Mouse (Mus musculus): Measurements from ENCODE around the gene Sephs2. TPM values are rescaled to one million over a fixed set of nuclear protein-coding genes. Genes with fewer than 3 reads are reported as not detected.

Sephs2 gene
- polyA plus RNA-seq, 1 experiment from 2014 or later = 97.3 TPM

DNA sequence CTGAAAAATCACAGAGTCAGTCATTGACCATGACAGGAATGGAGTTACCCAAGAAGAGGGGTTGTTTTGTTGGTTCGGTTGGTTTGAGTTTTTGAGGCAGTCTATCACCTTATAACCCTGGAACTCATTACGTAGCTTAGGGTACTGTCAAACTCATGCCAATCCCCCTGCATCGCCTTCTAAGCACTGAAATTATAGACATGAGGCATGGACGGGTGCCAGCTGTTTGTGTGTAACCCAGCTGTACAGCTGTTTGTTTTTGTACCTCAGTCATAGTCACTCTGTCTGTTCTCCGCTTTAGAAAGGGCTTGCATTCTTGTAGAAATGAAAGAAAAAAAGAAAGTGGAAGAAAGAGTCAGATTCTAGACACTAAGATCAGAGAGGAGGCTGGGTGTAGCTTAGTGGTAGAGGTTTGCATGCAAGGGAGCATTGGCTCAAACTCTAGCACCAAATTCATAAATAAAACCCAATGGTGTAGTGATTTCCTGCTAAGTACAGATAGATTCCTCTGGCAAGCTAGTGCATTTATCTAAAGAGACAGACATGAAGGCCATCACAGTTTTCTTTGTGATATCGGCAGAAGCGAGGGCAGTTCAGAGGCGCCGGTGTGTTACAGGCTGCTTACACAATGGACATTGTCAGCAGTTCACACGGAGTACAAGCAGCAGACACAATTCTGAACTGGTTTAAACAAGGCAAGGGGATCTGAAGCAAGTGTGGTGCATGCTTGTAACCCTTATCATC, 11.5 kb downstream of the Sephs2 start:
- Histone ChIP-seq H3K36me3 (ENCODE audit: control insufficient read depth, insufficient read depth, low read length) (peaks cover 12% of the 10 kb centered on the region; the same call in 1 of the 2 replicates), H3K27me3 (ENCODE audit: control insufficient read depth, insufficient read depth, low read length) (no peaks in the 10 kb centered on the region), H3K9ac (replicated peaks; ENCODE audit: low read depth, low read length) (no peak overlapping the region), H3K4me2 (replicated peaks; ENCODE audit: low read depth, low read length) (no peak overlapping the region), H3K27ac (ENCODE audit: low read length) (no peak overlapping the region), H3K9me3 (ENCODE audit: control insufficient read depth, low read depth, low read length) (no peaks in the 10 kb centered on the region), H3K4me1 (ENCODE audit: control insufficient read depth, insufficient read depth, low read length) (0 out of 2 replicates have a peak, but pooled peaks cover 2% of the 10 kb centered on the region), H3K4me3 (ENCODE audit: low read depth, low read length) (no peak overlapping the region)
- no peak for ATAC-seq (ENCODE audit: insufficient number of reproducible peaks, insufficient read depth, low FRiP score, low read depth)
- WGBS = 76% methylated on average over 10 of the region's 10 CpGs

DNA sequence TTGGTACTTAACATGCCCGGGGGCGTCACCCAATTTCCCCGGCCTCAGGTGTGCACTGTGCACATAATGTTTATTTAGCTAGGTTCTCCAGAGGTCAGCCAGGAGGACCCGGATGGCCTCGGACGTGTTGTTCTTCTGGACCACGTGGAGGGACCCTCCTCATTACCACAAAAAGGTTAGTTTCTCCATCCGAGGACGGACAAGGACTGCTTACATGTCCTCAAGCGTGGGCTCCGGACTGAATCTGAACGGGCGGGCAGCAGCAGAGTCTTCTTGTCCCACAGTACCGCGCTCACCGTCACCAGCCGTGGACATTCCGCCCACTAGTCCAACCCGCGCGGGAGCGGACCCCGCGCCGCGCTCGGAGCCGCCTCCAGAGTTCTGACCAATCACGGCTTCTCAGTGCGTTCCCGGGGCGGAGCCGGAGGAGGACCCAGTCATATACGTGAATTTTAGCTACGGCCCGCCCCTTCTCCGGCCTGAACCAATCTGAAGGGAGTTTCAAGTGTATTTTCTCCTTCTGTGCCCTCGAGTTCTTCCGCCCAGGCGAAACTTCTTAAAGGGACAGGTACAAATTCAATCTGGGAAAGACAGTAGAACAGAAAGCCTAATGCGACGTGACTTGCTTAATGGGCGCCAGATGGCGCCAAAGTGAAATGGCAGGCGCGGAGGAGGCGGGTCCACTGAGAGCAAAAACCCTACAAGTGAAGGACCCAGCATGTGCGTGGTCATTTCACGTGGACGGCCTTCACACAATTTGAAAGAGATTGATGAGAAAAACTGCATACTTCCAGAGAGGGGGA, 13.3 kb downstream of the Sephs2 start, which contains the start of gene Dctpp1:
Gene Dctpp1 (minus strand): TSS at position 401 of the 803 bp plus-strand sequence.
- peak within 1 kb of the TSS; percentile 65 for H3K9ac ChIP-seq (replicated peaks; ENCODE audit: low read depth, low read length)
- peaks cover 18% of the 10 kb centered on the region; the same call in 1 of the 2 replicates for H3K36me3 ChIP-seq (ENCODE audit: control insufficient read depth, insufficient read depth, low read length)
- no peak within 1 kb of the TSS for H3K27ac ChIP-seq (ENCODE audit: low read length)
- H3K4me1 ChIP-seq (ENCODE audit: control insufficient read depth, insufficient read depth, low read length) = 0 out of 2 replicates have a peak, but pooled peaks cover 2% of the 10 kb centered on the region
- peak within 1 kb of the TSS; percentile 71 for H3K4me2 ChIP-seq (replicated peaks; ENCODE audit: low read depth, low read length)
- no peaks in the 10 kb centered on the region for H3K27me3 ChIP-seq (ENCODE audit: control insufficient read depth, insufficient read depth, low read length)
- under 1% methylated on average over 50 of the region's 50 CpGs for WGBS
- no peaks in the 10 kb centered on the region for H3K9me3 ChIP-seq (ENCODE audit: control insufficient read depth, low read depth, low read length)
- H3K4me3 ChIP-seq (ENCODE audit: low read depth, low read length) = peak within 1 kb of the TSS; percentile 70
- ATAC-seq (ENCODE audit: insufficient number of reproducible peaks, insufficient read depth, low FRiP score, low read depth) = peak; percentile 98

GRCm38 (mm10) chr7:127259186-127259905, 14.5 kb downstream of the Sephs2 start:
- no peak overlapping the region for H3K27ac ChIP-seq (ENCODE audit: low read length)
- peaks cover 18% of the 10 kb centered on the region; the same call in 1 of the 2 replicates for H3K36me3 ChIP-seq (ENCODE audit: control insufficient read depth, insufficient read depth, low read length)
- 71% methylated on average over 8 of the region's 8 CpGs for WGBS
- H3K9me3 ChIP-seq (ENCODE audit: control insufficient read depth, low read depth, low read length) = no peaks in the 10 kb centered on the region
- ATAC-seq (ENCODE audit: insufficient number of reproducible peaks, insufficient read depth, low FRiP score, low read depth) = no peak
- H3K4me3 ChIP-seq (ENCODE audit: low read depth, low read length) = peak overlapping the region; percentile 70
- 0 out of 2 replicates have a peak, but pooled peaks cover 9% of the 10 kb centered on the region for H3K4me1 ChIP-seq (ENCODE audit: control insufficient read depth, insufficient read depth, low read length)
- H3K9ac ChIP-seq (replicated peaks; ENCODE audit: low read depth, low read length) = no peak overlapping the region
- H3K4me2 ChIP-seq (replicated peaks; ENCODE audit: low read depth, low read length) = peak overlapping the region; percentile 71
- H3K27me3 ChIP-seq (ENCODE audit: control insufficient read depth, insufficient read depth, low read length) = no peaks in the 10 kb centered on the region

- H3K4me1 ChIP-seq (ENCODE audit: control insufficient read depth, insufficient read depth, low read length) = 0 out of 2 replicates have a peak, but pooled peaks cover 9% of the 10 kb centered on the region
- WGBS = 87% methylated on average over 5 of the region's 5 CpGs
- H3K27me3 ChIP-seq (ENCODE audit: control insufficient read depth, insufficient read depth, low read length) = no peaks in the 10 kb centered on the region
- no peaks in the 10 kb centered on the region for H3K9me3 ChIP-seq (ENCODE audit: control insufficient read depth, low read depth, low read length)
- H3K36me3 ChIP-seq (ENCODE audit: control insufficient read depth, insufficient read depth, low read length) = peaks cover 28% of the 10 kb centered on the region
- no peak overlapping the region for H3K4me3 ChIP-seq (ENCODE audit: low read depth, low read length)
- H3K9ac ChIP-seq (replicated peaks; ENCODE audit: low read depth, low read length) = no peak overlapping the region
- no peak overlapping the region for H3K27ac ChIP-seq (ENCODE audit: low read length)
- no peak for ATAC-seq (ENCODE audit: insufficient number of reproducible peaks, insufficient read depth, low FRiP score, low read depth)
- no peak overlapping the region for H3K4me2 ChIP-seq (replicated peaks; ENCODE audit: low read depth, low read length)
Observed at GRCm38 (mm10) chr7:127256518-127256917, 17.3 kb downstream of the Sephs2 start.

DNA sequence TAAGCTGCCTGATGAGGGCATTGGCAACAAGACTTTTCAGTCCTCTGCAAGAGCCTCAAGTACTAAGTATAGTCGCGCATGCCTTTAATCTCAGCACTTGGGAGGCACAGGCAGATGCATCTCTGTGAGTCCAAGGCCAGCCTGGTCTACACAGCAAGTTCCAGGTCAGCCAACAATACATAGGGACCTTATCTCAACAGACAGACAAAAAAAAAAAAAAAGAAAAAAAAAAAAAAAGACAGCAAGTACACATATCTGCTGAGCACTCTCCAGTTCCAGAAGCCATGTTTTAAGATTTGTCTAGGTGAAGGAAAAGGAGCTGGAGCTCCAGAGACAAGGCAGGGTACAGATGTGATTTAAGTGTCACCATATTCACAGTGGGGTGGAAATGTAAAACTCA, 17.9 kb downstream of the Sephs2 start:
- H3K27ac ChIP-seq (ENCODE audit: low read length) = no peak overlapping the region
- WGBS = 91% methylated on average over 2 of the region's 2 CpGs
- H3K4me3 ChIP-seq (ENCODE audit: low read depth, low read length) = no peak overlapping the region
- H3K4me2 ChIP-seq (replicated peaks; ENCODE audit: low read depth, low read length) = no peak overlapping the region
- no peak overlapping the region for H3K9ac ChIP-seq (replicated peaks; ENCODE audit: low read depth, low read length)
- H3K4me1 ChIP-seq (ENCODE audit: control insufficient read depth, insufficient read depth, low read length) = 0 out of 2 replicates have a peak, but pooled peaks cover 9% of the 10 kb centered on the region
- no peak for ATAC-seq (ENCODE audit: insufficient number of reproducible peaks, insufficient read depth, low FRiP score, low read depth)
- H3K27me3 ChIP-seq (ENCODE audit: control insufficient read depth, insufficient read depth, low read length) = no peaks in the 10 kb centered on the region
- H3K36me3 ChIP-seq (ENCODE audit: control insufficient read depth, insufficient read depth, low read length) = peaks cover 28% of the 10 kb centered on the region
- H3K9me3 ChIP-seq (ENCODE audit: control insufficient read depth, low read depth, low read length) = no peaks in the 10 kb centered on the region

DNA sequence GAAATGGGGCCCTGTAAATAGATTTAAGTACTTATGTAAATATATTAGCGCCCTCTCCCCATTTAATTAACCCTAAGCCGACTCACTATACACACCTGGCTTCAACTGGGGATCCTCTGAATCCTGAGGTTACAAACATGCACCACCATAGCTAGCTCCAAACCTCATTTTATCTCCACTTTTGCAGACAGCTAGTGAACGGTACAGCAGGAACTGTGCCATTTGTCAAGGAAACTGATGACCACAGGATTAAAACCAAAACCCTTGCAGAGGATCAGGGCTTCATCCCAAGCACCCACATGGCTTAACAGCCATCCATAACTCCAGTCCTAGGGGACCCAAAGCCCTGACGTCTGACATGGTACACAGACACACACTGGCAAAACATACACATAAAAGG, 18.8 kb downstream of the Sephs2 start:
- Histone ChIP-seq H3K4me3 (ENCODE audit: low read depth, low read length) (peak overlapping the region; percentile 54), H3K27ac (ENCODE audit: low read length) (peak overlapping the region; percentile 85), H3K9me3 (ENCODE audit: control insufficient read depth, low read depth, low read length) (no peaks in the 10 kb centered on the region), H3K4me2 (replicated peaks; ENCODE audit: low read depth, low read length) (peak overlapping the region; percentile 89), H3K4me1 (ENCODE audit: control insufficient read depth, insufficient read depth, low read length) (0 out of 2 replicates have a peak, but pooled peaks cover 9% of the 10 kb centered on the region), H3K27me3 (ENCODE audit: control insufficient read depth, insufficient read depth, low read length) (no peaks in the 10 kb centered on the region), H3K9ac (replicated peaks; ENCODE audit: low read depth, low read length) (peak overlapping the region; percentile 53; the same call in 1 of the 2 replicates), H3K36me3 (ENCODE audit: control insufficient read depth, insufficient read depth, low read length) (peaks cover 33% of the 10 kb centered on the region)
- WGBS = 9% methylated on average over 4 of the region's 4 CpGs
- ATAC-seq (ENCODE audit: insufficient number of reproducible peaks, insufficient read depth, low FRiP score, low read depth) = no peak

GRCm38 (mm10) chr7:127253821-127254769, 19.8 kb downstream of the Sephs2 start:
- Histone ChIP-seq H3K4me2 (replicated peaks; ENCODE audit: low read depth, low read length) (peak overlapping the region; percentile 89), H3K4me3 (ENCODE audit: low read depth, low read length) (peak overlapping the region; percentile 54), H3K9ac (replicated peaks; ENCODE audit: low read depth, low read length) (peak overlapping the region; percentile 53), H3K9me3 (ENCODE audit: control insufficient read depth, low read depth, low read length) (no peaks in the 10 kb centered on the region), H3K36me3 (ENCODE audit: control insufficient read depth, insufficient read depth, low read length) (peaks cover 39% of the 10 kb centered on the region), H3K4me1 (ENCODE audit: control insufficient read depth, insufficient read depth, low read length) (0 out of 2 replicates have a peak, but pooled peaks cover 6% of the 10 kb centered on the region), H3K27ac (ENCODE audit: low read length) (peak overlapping the region; percentile 85), H3K27me3 (ENCODE audit: control insufficient read depth, insufficient read depth, low read length) (no peaks in the 10 kb centered on the region)
- under 1% methylated on average over 136 of the region's 136 CpGs for WGBS
- ATAC-seq (ENCODE audit: insufficient number of reproducible peaks, insufficient read depth, low FRiP score, low read depth) = peak; percentile 92
